Mouse (Mus musculus) heart, embryonic 13.5 days (tissue): ENCODE measurements around the gene Anapc7. TPM values are rescaled to one million over a fixed set of nuclear protein-coding genes. Genes with fewer than 3 reads are reported as not detected.
"Not testable (repeated sequence)": the region's sequence is repeated elsewhere in the genome, so short reads cannot be mapped to it uniquely, and the experiment has no call there.

ENCODE experiments used
- ATAC-seq: fragments of 200-750 bp; cut with Nextera tagmentation; 2 replicates; pipeline ENCODE4 v1.8.0; 2017; ENCODE audit warnings: moderate TSS enrichment; ENCODE audit not compliant: insufficient number of reproducible peaks, low FRiP score, low TSS enrichment; ENCODE audit errors: extremely low read depth
- H3K27ac ChIP-seq: fragments of 300-500 bp; sonication (generic); replicated peaks from 2 replicates; pipeline ENCODE4 v1.5.1; 2015; ENCODE audit warnings: moderate library complexity, mild to moderate bottlenecking, inconsistent platforms
- H3K27me3 ChIP-seq: fragments of 300-500 bp; sonication (generic); replicated peaks from 2 replicates; pipeline ENCODE4 v1.6.1; 2015; ENCODE audit warnings: mild to moderate bottlenecking, inconsistent platforms
- H3K36me3 ChIP-seq: fragments of 300-500 bp; sonication (generic); 2 replicates; pipeline ENCODE4 v1.6.1; 2015; ENCODE audit warnings: mild to moderate bottlenecking, inconsistent platforms
- H3K4me1 ChIP-seq: fragments of 300-500 bp; sonication (generic); 2 replicates; pipeline ENCODE4 v1.6.1; 2015; ENCODE audit warnings: inconsistent platforms
- H3K4me2 ChIP-seq: fragments of 300-500 bp; sonication (generic); 2 replicates; pipeline ENCODE4 v1.6.1; 2015; ENCODE audit warnings: inconsistent platforms, mild to moderate bottlenecking, moderate library complexity
- H3K4me3 ChIP-seq: fragments of 300-500 bp; sonication (generic); 2 replicates; pipeline ENCODE4 v1.5.1; 2015; ENCODE audit warnings: moderate library complexity, mild to moderate bottlenecking, inconsistent platforms
- H3K9ac ChIP-seq: fragments of 300-500 bp; sonication (generic); 2 replicates; pipeline ENCODE4 v1.6.1; 2015; ENCODE audit warnings: inconsistent platforms, mild to moderate bottlenecking, moderate library complexity
- H3K9me3 ChIP-seq: fragments of 300-500 bp; sonication (generic); 2 replicates; pipeline ENCODE4 v1.6.1; 2016; ENCODE audit warnings: inconsistent platforms
- WGBS: fragments of 180-500 bp; shearing (Covaris S2); methylation state at CpG from one replicate; pipeline ENCODE4 v1.1.7; 2015; ENCODE audit warnings: mixed read lengths; 5-methylcytosine and 5-hydroxymethylcytosine counted together
- polyA plus RNA-seq: library from polyadenylated mRNA; unstranded; fragments of >200 nt; fragmentation: Nextera tagmentation; extraction: Ambion mirVana; gene quantifications from 2 replicates; pipeline ENCODE4 v1.2.1, GENCODE M21; 2015

The Anapc7 gene
- polyA plus RNA-seq, 1 experiment from 2014 or later = 35.5 TPM

DNA sequence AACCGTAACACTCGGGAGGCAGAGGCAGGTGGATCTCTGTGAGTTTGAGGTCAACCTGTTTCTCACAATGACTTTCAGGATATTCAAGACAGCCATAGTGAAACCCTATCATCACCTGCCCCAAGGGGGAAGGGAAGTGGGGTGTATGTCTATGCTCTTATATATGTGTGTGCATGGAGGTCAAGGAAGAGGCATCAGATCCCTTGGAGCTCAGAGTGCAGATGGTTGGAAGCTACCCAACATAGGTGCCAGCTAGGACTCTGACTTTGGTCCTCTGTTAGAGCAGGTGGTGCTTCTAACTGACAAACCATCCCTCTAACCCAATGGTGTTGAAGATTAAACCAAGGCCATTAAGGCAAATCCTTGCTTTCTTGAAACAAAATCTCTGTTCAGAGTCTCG lies 56.0 kb downstream of the Anapc7 start:
- WGBS = 81% methylated on average over 3 of the region's 3 CpGs
- peaks cover 50% of the 10 kb centered on the region for H3K4me1 ChIP-seq
- no peak for ATAC-seq
- no peak overlapping the region for H3K9ac ChIP-seq
- H3K9me3 ChIP-seq = no peaks in the 10 kb centered on the region
- H3K4me2 ChIP-seq = no peak overlapping the region
- peaks cover 94% of the 10 kb centered on the region for H3K36me3 ChIP-seq
- no peaks in the 10 kb centered on the region for H3K27me3 ChIP-seq
- H3K4me3 ChIP-seq = no peak overlapping the region
- H3K27ac ChIP-seq = no peak overlapping the region

DNA sequence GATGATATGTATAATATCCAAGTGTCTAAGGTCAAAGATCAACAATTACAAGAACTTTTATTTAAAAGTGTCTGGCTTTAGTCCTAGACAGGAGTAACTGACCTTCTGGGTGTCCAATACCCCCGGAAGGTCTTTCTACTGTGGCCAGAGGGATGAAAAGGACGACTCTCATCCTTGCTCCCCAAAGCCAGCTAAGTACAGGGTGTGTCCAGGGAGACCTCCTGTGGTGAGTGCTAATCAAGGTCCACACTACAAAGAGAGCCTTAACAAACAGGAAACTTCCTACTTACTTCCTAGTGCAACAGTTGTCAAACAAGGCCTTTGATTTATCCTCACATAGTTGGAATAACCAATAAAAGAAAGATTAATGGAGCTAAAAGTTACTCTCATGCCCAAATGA lies 57.6 kb downstream of the Anapc7 start:
- WGBS = 61% methylated on average over 2 of the region's 2 CpGs
- peaks cover 42% of the 10 kb centered on the region for H3K4me1 ChIP-seq
- no peak for ATAC-seq
- no peaks in the 10 kb centered on the region for H3K27me3 ChIP-seq
- no peaks in the 10 kb centered on the region for H3K9me3 ChIP-seq
- H3K36me3 ChIP-seq = peaks cover 94% of the 10 kb centered on the region
- H3K9ac ChIP-seq = no peak overlapping the region
- H3K4me3 ChIP-seq = no peak overlapping the region
- no peak overlapping the region for H3K4me2 ChIP-seq
- no peak overlapping the region for H3K27ac ChIP-seq

DNA sequence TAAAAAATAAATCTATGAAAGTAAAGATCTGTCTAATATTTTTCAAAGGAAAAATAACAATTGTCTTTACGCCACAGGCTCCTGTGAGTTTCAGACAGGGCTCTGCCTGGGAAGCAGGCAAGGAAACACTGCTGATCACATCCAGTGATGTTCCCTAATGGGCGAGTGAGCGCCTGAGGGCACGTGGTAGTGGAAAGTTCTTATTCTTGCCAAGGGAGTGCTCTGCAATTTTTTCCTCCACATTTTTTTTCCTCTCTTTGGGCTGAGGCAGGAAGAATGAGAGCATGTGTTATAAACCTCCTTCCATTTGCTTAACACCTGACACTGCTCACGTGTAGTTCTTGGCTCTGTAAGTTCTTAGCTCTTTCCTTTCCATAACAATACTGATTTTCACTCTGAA lies 60.4 kb downstream of the Anapc7 start:
- no peak for ATAC-seq
- Histone ChIP-seq H3K27ac (peak overlapping the region; percentile 48; the same call in 1 of the 2 replicates), H3K4me3 (no peak overlapping the region), H3K36me3 (peaks cover 94% of the 10 kb centered on the region), H3K9me3 (no peaks in the 10 kb centered on the region), H3K27me3 (no peaks in the 10 kb centered on the region), H3K4me2 (no peak overlapping the region), H3K4me1 (peaks cover 22% of the 10 kb centered on the region), H3K9ac (no peak overlapping the region)
- WGBS = 77% methylated on average over 5 of the region's 5 CpGs

DNA sequence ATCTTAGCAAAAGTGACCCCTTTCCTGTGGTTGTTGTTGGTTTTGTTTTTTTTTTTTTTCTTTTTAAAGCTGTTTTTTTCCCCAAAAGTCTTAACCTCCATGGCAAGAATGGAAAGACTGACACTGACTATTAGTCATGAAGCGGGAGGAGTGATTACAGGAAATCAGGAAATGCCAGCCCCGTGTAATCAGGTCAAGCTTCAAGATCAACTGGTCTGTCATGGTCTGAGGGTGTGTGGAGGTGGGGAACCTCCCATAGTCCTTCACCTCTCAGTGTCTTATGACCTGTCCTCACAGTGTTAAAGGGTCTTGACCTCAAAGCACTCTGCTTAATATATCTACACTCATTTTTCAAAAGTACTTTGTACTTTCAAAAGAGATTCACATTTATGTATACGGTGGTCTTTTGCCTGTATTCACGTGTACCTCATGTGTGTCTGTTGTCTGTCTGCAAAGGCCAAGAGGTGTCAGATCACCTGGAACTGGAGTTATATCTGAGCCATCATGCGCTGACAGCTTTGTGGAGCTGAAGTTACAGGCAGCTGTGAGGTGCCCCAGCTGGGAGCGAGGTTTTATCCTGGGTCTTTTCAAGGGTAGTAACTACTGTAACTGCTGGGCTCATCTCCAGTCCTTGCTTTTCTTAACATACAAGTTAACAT lies 61.4 kb downstream of the Anapc7 start:
- H3K36me3 ChIP-seq = peaks cover 93% of the 10 kb centered on the region
- H3K27me3 ChIP-seq = no peaks in the 10 kb centered on the region
- no peak overlapping the region for H3K4me2 ChIP-seq
- H3K4me3 ChIP-seq = no peak overlapping the region
- no peaks in the 10 kb centered on the region for H3K9me3 ChIP-seq
- 63% methylated on average over 6 of the region's 6 CpGs for WGBS
- ATAC-seq = no peak
- peak overlapping the region; percentile 29 for H3K27ac ChIP-seq
- peaks cover 18% of the 10 kb centered on the region for H3K4me1 ChIP-seq
- H3K9ac ChIP-seq = no peak overlapping the region

DNA sequence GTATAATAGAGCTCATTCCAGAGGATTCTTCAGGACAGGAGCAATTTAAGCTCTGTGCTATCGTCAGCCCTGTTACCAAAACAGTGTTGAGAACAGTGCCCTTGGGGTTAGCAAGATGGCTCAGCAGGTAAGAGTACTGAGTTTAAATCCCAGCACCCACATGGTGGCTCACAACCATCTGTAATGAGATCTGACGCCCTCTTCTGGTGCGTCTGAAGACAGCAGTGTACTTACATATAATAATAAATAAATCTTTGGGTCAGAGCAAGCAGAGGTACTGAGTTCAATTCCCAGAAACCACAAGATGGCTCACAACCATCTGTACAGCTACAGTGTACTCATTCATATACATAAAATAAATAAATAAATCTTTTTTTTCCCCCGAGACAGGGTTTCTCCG lies 64.8 kb downstream of the Anapc7 start:
- not testable (repeated sequence) for H3K9ac ChIP-seq, H3K27me3 ChIP-seq, H3K9me3 ChIP-seq, H3K27ac ChIP-seq, ATAC-seq, H3K4me2 ChIP-seq, H3K4me3 ChIP-seq
- H3K4me1 ChIP-seq = peaks cover 14% of the 10 kb centered on the region
- peaks cover 98% of the 10 kb centered on the region for H3K36me3 ChIP-seq
- 68% methylated on average over 5 of the region's 5 CpGs for WGBS

DNA sequence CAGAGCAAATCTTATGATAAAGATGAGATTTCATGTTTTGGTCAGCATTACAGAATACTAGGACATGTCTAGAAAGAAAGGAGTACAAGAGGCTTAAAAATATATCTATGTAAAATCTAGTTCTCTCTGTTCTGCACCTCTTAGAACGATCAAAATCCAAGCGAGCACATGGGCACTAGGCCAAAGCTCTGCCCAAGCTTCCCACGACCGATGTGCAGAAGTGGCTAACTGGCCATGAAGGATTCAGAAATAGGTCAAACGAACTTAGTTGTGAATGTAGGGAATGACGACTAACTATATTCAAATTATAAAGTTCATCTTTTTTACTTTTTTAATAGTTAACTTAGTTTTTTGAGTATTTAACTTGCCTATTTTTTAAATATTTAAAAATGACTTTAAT lies 66.3 kb downstream of the Anapc7 start:
- no peak for ATAC-seq
- Histone ChIP-seq H3K9me3 (no peaks in the 10 kb centered on the region), H3K4me2 (no peak overlapping the region), H3K36me3 (peaks cover 97% of the 10 kb centered on the region), H3K4me1 (peaks cover 5% of the 10 kb centered on the region), H3K27me3 (no peaks in the 10 kb centered on the region), H3K27ac (no peak overlapping the region), H3K4me3 (no peak overlapping the region), H3K9ac (no peak overlapping the region)
- 75% methylated on average over 6 of the region's 6 CpGs for WGBS

DNA sequence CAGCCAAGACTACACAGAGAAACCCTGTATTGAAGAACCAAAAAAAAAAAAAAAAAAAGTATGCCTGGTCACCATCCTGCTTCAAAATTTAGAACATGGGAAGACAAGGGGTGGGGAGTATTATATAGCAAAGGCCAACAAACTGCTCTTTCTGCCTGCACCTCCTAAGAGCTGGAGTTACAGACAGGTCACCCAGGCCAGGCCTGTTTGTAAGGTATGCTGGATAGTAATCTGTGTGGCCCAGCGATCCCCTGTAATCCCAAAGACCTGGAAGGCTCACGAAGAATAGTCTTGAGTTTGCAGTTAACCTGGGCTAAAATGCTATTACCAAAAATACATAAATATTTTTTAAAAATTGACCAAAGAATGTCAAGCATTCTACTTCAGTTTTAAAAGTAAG lies 68.7 kb downstream of the Anapc7 start:
- Histone ChIP-seq H3K27me3 (no peaks in the 10 kb centered on the region), H3K27ac (no peak overlapping the region), H3K9me3 (no peaks in the 10 kb centered on the region), H3K9ac (no peak overlapping the region), H3K4me2 (no peak overlapping the region), H3K36me3 (peaks cover 96% of the 10 kb centered on the region), H3K4me3 (no peak overlapping the region), H3K4me1 (peaks cover 17% of the 10 kb centered on the region)
- 90% methylated on average over 2 of the region's 2 CpGs for WGBS
- no peak for ATAC-seq

DNA sequence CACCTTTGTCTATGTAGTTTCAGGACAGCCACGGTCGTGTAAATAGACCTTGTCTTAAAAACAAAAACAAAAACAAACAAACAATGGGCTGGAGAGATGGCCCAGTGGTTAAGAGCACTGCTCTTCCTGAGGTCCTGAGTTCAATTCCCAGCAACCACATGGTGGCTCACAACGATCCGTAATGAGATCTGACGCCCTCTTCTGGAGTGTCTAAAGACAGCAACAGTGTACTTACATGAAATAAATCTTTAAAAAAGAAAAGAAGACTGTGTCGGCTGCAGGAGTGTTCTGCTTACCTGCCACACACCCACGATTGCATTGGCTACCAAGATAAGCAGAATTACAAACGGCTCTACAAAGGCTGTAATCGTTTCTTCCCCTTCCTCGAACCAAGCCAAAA lies 69.9 kb downstream of the Anapc7 start:
- WGBS = 80% methylated on average over 10 of the region's 10 CpGs
- Histone ChIP-seq H3K9me3 (no peaks in the 10 kb centered on the region), H3K27me3 (no peaks in the 10 kb centered on the region), H3K4me2 (no peak overlapping the region), H3K4me1 (peaks cover 29% of the 10 kb centered on the region), H3K4me3 (no peak overlapping the region), H3K36me3 (peaks cover 96% of the 10 kb centered on the region), H3K9ac (no peak overlapping the region), H3K27ac (no peak overlapping the region)
- no peak for ATAC-seq

DNA sequence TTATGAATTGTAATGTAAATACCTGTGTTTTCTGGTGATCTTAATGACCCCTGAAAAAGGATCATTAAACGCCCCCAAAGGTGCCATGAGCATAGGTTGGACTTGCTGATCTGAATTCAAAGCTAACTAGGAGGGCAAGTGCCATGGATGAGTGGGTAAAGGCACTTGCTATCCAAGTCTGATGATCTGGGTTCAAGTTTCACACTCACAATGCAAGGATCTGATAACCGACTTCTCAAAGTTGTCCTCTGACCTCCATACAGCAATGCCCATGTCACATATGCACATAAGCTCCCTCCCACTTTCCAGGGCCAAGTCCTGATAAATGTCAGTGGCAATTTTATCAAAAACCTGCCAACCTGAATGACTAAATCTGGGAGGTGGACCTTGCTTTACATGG lies 71.5 kb downstream of the Anapc7 start:
- Histone ChIP-seq H3K4me1 (peaks cover 43% of the 10 kb centered on the region), H3K27me3 (no peaks in the 10 kb centered on the region), H3K9me3 (no peaks in the 10 kb centered on the region), H3K4me2 (no peak overlapping the region), H3K36me3 (peaks cover 94% of the 10 kb centered on the region), H3K27ac (no peak overlapping the region), H3K4me3 (no peak overlapping the region), H3K9ac (no peak overlapping the region)
- no peak for ATAC-seq
- WGBS = 85% methylated on average over 2 of the region's 2 CpGs

DNA sequence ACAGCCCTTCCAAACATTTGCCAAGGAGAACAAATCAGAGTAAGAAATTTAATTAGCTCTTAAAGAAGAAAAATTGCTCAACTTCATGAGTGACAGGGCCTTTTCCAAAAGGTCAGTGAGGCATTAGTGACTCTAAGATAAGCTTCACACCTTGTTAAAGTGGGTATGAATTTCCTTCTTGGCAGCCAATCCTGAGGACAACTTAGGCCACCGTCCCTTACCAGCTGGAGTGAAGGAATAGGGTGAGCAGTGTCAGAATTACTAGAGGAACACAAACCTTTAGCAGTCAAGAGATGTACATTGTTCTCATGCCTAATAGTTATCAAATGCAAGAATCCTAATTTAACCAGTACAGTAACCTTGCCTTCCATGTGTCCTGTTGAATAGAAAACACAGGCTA lies 73.0 kb downstream of the Anapc7 start:
- peak overlapping the region; percentile 88 for H3K4me2 ChIP-seq
- WGBS = 40% methylated on average over 1 of the region's 1 CpGs

More for the DNA sequence above, 73.0 kb downstream of the Anapc7 start:
- Histone ChIP-seq H3K27ac (peak overlapping the region; percentile 58), H3K27me3 (no peaks in the 10 kb centered on the region), H3K36me3 (peaks cover 88% of the 10 kb centered on the region), H3K4me1 (peaks cover 53% of the 10 kb centered on the region), H3K9ac (peak overlapping the region; percentile 76), H3K4me3 (no peak overlapping the region), H3K9me3 (no peaks in the 10 kb centered on the region)
- ATAC-seq = no peak
